Mouse (Mus musculus) pancreas, adult 10 weeks (tissue): Measurements from ENCODE around the gene Olfr560. TPM values are rescaled to one million over a fixed set of nuclear protein-coding genes. Genes with fewer than 3 reads are reported as not detected.

Source experiments
- polyA plus RNA-seq: library from polyadenylated mRNA; stranded (reverse); fragments of 350-450 nt; fragmentation: Illumina TruSeq; extraction: RNeasy Lipid Tissue Mini Kit (QIAGEN cat#74804); gene quantifications from one replicate; pipeline ENCODE4 v1.2.3, GENCODE M21; 2015; ENCODE audit warnings: low read depth, low replicate concordance; ENCODE audit not compliant: insufficient read depth

Olfr560 gene
- not detected for polyA plus RNA-seq

GRCm38 (mm10) chr7:102759266-102759665 lies at the start of gene Olfr560, which contains the start of gene Olfr78:
Gene Olfr560 (minus strand): TSS chr7:102759366.
Gene Olfr78 (minus strand): TSS chr7:102759471.

GRCm38 (mm10) chr7:102803180-102803579 lies 44.0 kb upstream of the Olfr560 start, which contains the start of gene Olfr564:
Gene Olfr564 (plus strand): TSS chr7:102803480.

GRCm38 (mm10) chr7:102770921-102771320 lies 11.8 kb upstream of the Olfr560 start, which contains the start of gene Olfr561:
Gene Olfr561 (plus strand): TSS chr7:102771221.

GRCm38 (mm10) chr7:102727391-102727790 lies 31.8 kb downstream of the Olfr560 start, which contains the start of gene Olfr559:
Gene Olfr559 (minus strand): TSS chr7:102727491.

GRCm38 (mm10) chr7:102718970-102719369 lies 40.2 kb downstream of the Olfr560 start, which contains the start of gene Olfr33:
Gene Olfr33 (minus strand): TSS chr7:102719070.

GRCm38 (mm10) chr7:102701915-102702314 lies 57.3 kb downstream of the Olfr560 start, which contains the start of gene Olfr558:
Gene Olfr558 (plus strand): TSS chr7:102702215.

Other genes with a start within 250 kb of the Olfr560 start
- gene Olfr547, start 224.6 kb downstream of the Olfr560 start, polyA plus RNA-seq = not detected
- gene Olfr548-ps1, start 218.5 kb downstream of the Olfr560 start, polyA plus RNA-seq = not detected
- gene Olfr549, start 209.5 kb downstream of the Olfr560 start, polyA plus RNA-seq = not detected
- gene Trim21, start 193.9 kb downstream of the Olfr560 start, polyA plus RNA-seq = 3.7 TPM
- gene Olfr550, start 187.9 kb downstream of the Olfr560 start, polyA plus RNA-seq = not detected
- gene Olfr551, start 167.5 kb downstream of the Olfr560 start, polyA plus RNA-seq = not detected
- not detected for gene Olfr552, start 161.6 kb downstream of the Olfr560 start, polyA plus RNA-seq
- gene Olfr553, start 141.1 kb downstream of the Olfr560 start, polyA plus RNA-seq = not detected
- not detected for gene Olfr554, start 120.9 kb downstream of the Olfr560 start, polyA plus RNA-seq
- not detected for gene Olfr555, start 100.5 kb downstream of the Olfr560 start, polyA plus RNA-seq
- not detected for gene Olfr556, start 94.5 kb downstream of the Olfr560 start, polyA plus RNA-seq
- 4.4 TPM for gene Trim68, start 72.0 kb downstream of the Olfr560 start, polyA plus RNA-seq
- not detected for gene Olfr557, start 63.5 kb downstream of the Olfr560 start, polyA plus RNA-seq
- 0.44 TPM for gene Olfr558, start 57.2 kb downstream of the Olfr560 start, polyA plus RNA-seq
- not detected for gene Olfr33, start 40.3 kb downstream of the Olfr560 start, polyA plus RNA-seq
- gene Olfr559, start 31.9 kb downstream of the Olfr560 start, polyA plus RNA-seq = not detected
- gene Olfr78, start 105 bp upstream of the Olfr560 start, polyA plus RNA-seq = 2.1 TPM
- not detected for gene Olfr561, start 11.9 kb upstream of the Olfr560 start, polyA plus RNA-seq
- gene Olfr564, start 44.1 kb upstream of the Olfr560 start, polyA plus RNA-seq = not detected
- not detected for gene Olfr566, start 99.4 kb upstream of the Olfr560 start, polyA plus RNA-seq
- gene Olfr568, start 117.8 kb upstream of the Olfr560 start, polyA plus RNA-seq = not detected
- not detected for gene Olfr569, start 131.5 kb upstream of the Olfr560 start, polyA plus RNA-seq
- not detected for gene Olfr570, start 135.2 kb upstream of the Olfr560 start, polyA plus RNA-seq
- not detected for gene Olfr571, start 158.2 kb upstream of the Olfr560 start, polyA plus RNA-seq
- gene Olfr572, start 165.0 kb upstream of the Olfr560 start, polyA plus RNA-seq = not detected
- gene Olfr573-ps1, start 183.2 kb upstream of the Olfr560 start, polyA plus RNA-seq = not detected
- gene Olfr574, start 189.1 kb upstream of the Olfr560 start, polyA plus RNA-seq = not detected
- gene Olfr575, start 199.4 kb upstream of the Olfr560 start, polyA plus RNA-seq = not detected
- not detected for gene Olfr576, start 203.3 kb upstream of the Olfr560 start, polyA plus RNA-seq
- not detected for gene Olfr577, start 216.6 kb upstream of the Olfr560 start, polyA plus RNA-seq
- gene Olfr578, start 230.0 kb upstream of the Olfr560 start, polyA plus RNA-seq = not detected